Mouse (Mus musculus): ENCODE results near the gene Zfp652.

- TF ChIP-seq CTCF (IDR thresholded peaks at IDR 0.05) (peak; percentile 28), POLR2A (IDR thresholded peaks at IDR 0.05; ENCODE audit: insufficient read depth, low read depth, low read length) (peak; percentile 89), EP300 (IDR thresholded peaks at IDR 0.05; ENCODE audit: insufficient read depth, low read depth, low read length) (0 out of 2 replicates have a peak, but pooled peaks have one; percentile 27)
Measured at GRCm38 (mm10) chr11:95666529-95667149, 45.8 kb upstream of the Zfp652 start, which contains the start of gene Phb.

Measured in heart, adult 2 months (tissue).